Mouse (Mus musculus) embryonic facial prominence, embryonic 13.5 days (tissue): Measurements from ENCODE around the gene Nrbp1. TPM values are rescaled to one million over a fixed set of nuclear protein-coding genes. Genes with fewer than 3 reads are reported as not detected.
A peak's percentile ranks its signal among the peaks of the same experiment; 100 is the strongest.

Experiments used
- ATAC-seq: fragments of 200-750 bp; cut with Nextera tagmentation; 2 replicates; pipeline ENCODE4 v1.8.0; 2017; ENCODE audit warnings: low read depth; ENCODE audit not compliant: insufficient number of reproducible peaks, insufficient read depth, low FRiP score, low TSS enrichment
- H3K27ac ChIP-seq: fragments of 300-500 bp; sonication (generic); 2 replicates; pipeline ENCODE4 v1.5.1; 2015; ENCODE audit warnings: moderate library complexity, mild to moderate bottlenecking, inconsistent platforms
- H3K27me3 ChIP-seq: fragments of 300-500 bp; sonication (generic); 2 replicates; pipeline ENCODE4 v1.6.1; 2015; ENCODE audit warnings: mild to moderate bottlenecking, inconsistent platforms
- H3K36me3 ChIP-seq: fragments of 300-500 bp; sonication (generic); 2 replicates; pipeline ENCODE4 v1.6.1; 2015; ENCODE audit warnings: mild to moderate bottlenecking, inconsistent platforms
- H3K4me1 ChIP-seq: fragments of 300-500 bp; sonication (generic); 2 replicates; pipeline ENCODE4 v1.6.1; 2015; ENCODE audit warnings: inconsistent platforms
- H3K4me2 ChIP-seq: fragments of 300-500 bp; sonication (generic); 2 replicates; pipeline ENCODE4 v1.6.1; 2015; ENCODE audit warnings: moderate library complexity, mild to moderate bottlenecking, inconsistent platforms
- H3K4me3 ChIP-seq: fragments of 300-500 bp; sonication (generic); 2 replicates; pipeline ENCODE4 v1.5.1; 2015; ENCODE audit warnings: mild to moderate bottlenecking, inconsistent platforms
- H3K9ac ChIP-seq: fragments of 300-500 bp; sonication (generic); 2 replicates; pipeline ENCODE4 v1.6.1; 2015; ENCODE audit warnings: mild to moderate bottlenecking, inconsistent platforms
- H3K9me3 ChIP-seq: fragments of 300-500 bp; sonication (generic); 2 replicates; pipeline ENCODE4 v1.6.1; 2016; ENCODE audit warnings: inconsistent platforms
- WGBS: fragments of 180-500 bp; shearing (Covaris S2); methylation state at CpG from one replicate; pipeline ENCODE4 v1.1.7; 2015; ENCODE audit warnings: mixed read lengths; 5-methylcytosine and 5-hydroxymethylcytosine counted together
- polyA plus RNA-seq: library from polyadenylated mRNA; unstranded; fragments of >200 nt; fragmentation: Nextera tagmentation; extraction: Ambion mirVana; gene quantifications from 2 replicates; pipeline ENCODE4 v1.2.1, GENCODE M21; 2015

The Nrbp1 gene
- polyA plus RNA-seq, 1 experiment from 2014 or later: 161 TPM

- H3K9ac ChIP-seq: no peak overlapping the region
- H3K4me3 ChIP-seq: no peak overlapping the region
- no peaks in the 10 kb centered on the region for H3K9me3 ChIP-seq
- ATAC-seq: no peak
- no peak overlapping the region for H3K27ac ChIP-seq
- peaks cover 23% of the 10 kb centered on the region for H3K4me1 ChIP-seq
- H3K27me3 ChIP-seq: no peaks in the 10 kb centered on the region
- peaks cover 49% of the 10 kb centered on the region for H3K36me3 ChIP-seq
- 82% methylated on average over 4 of the region's 4 CpGs for whole genome bisulfite sequencing
- no peak overlapping the region for H3K4me2 ChIP-seq
These were observed 47.6 kb downstream of the Nrbp1 start for GRCm38 (mm10) chr5:31288225-31288624.

- H3K9ac ChIP-seq: no peak overlapping the region
- no peak overlapping the region for H3K27ac ChIP-seq
- H3K4me3 ChIP-seq: no peak overlapping the region
- WGBS: 78% methylated on average over 3 of the region's 3 CpGs
- peaks cover 49% of the 10 kb centered on the region for H3K36me3 ChIP-seq
- H3K27me3 ChIP-seq: no peaks in the 10 kb centered on the region
- no peak overlapping the region for H3K4me2 ChIP-seq
- H3K9me3 ChIP-seq: no peaks in the 10 kb centered on the region
- ATAC-seq: no peak
- H3K4me1 ChIP-seq: peaks cover 23% of the 10 kb centered on the region
These were observed 48.0 kb downstream of the Nrbp1 start for GRCm38 (mm10) chr5:31288655-31289054.

DNA sequence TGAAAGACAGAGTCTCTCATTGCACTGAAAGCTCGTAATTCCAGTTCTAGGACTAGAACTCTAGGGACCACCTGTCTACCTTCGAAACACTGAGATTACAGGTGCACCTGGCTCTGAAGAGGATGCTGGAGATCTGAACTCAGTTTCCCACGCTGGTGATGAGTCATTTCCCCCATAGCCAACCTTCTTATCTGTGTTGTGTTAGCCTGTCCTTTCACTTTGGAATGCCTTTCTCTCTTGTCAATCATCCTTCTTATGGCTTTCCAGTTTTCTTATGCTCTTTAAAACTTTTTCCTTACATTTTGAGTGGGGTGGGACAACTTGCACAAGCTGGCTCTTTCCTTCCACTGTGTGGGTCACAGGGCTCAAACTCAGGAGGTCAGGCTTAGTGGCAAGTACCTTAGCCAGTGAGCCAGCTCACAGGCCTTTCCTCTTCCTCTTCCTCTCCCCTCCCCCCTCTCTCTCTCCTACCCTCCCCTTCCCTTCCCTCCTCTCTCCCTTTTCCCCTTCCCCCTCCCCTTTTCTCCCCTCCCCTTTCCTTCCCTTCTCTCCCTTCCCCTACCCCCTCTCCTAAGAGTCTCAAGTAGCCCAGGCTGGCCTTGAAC, 49.1 kb downstream of the Nrbp1 start:
- no peaks in the 10 kb centered on the region for H3K27me3 ChIP-seq
- peaks cover 45% of the 10 kb centered on the region for H3K36me3 ChIP-seq
- H3K27ac ChIP-seq: no peak overlapping the region
- peak overlapping the region; percentile 73; the same call in 1 of the 2 replicates for H3K9ac ChIP-seq
- peaks cover 34% of the 10 kb centered on the region for H3K4me1 ChIP-seq
- H3K4me2 ChIP-seq: peak overlapping the region; percentile 69
- no peaks in the 10 kb centered on the region for H3K9me3 ChIP-seq
- WGBS: 80% methylated on average over 3 of the region's 3 CpGs
- H3K4me3 ChIP-seq: peak overlapping the region; percentile 50
- ATAC-seq: no peak

DNA sequence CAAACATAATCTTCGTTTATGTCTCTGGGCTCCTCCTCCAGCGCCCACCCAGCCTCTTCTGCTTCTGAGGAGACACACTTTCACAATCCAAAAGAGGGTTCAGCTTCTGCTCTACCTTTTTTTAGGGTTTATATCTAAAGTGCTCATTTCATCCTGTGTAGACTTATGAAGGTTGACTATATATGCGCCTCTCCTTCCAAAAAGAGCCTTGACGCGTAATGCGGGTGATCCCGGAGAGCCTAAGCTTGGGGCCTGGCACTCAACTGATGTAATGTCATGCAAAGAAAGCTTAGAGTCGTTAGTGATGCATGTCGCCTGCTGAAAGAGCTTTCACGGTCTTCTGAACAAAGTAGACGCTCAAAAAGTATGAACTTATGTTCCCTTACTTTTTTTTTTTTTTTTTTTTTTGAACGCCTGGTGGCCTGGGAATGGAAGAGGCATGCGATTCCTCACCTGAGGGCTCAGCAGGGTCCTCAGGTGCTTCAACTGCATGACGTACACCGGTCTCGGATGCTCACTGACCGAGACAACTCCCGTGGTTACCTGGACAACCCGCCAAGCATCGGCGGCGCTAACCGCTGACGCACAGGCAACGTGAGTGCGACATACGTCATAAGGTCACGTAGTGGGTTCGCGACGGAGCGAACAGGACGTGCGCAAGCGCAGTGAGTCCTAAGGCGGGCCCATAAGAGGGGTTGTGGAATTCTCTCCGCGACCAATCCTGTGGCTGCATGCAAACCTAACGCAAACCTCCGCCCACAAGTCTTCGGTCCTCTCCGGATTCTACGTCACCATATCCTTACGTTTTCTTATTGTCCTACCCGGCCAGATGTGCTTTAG, 50.1 kb downstream of the Nrbp1 start, which contains the start of gene Ift172:
Gene Ift172, minus strand, starts transcription at position 596 of the 840 bp plus-strand sequence.
- Histone ChIP-seq H3K27ac (peak within 1 kb of the TSS; percentile 89), H3K9me3 (no peaks in the 10 kb centered on the region), H3K9ac (peak within 1 kb of the TSS; percentile 73), H3K4me2 (peak within 1 kb of the TSS; percentile 69), H3K36me3 (peaks cover 34% of the 10 kb centered on the region), H3K4me1 (peaks cover 38% of the 10 kb centered on the region), H3K4me3 (peak within 1 kb of the TSS; percentile 50), H3K27me3 (no peaks in the 10 kb centered on the region)
- WGBS: 2% methylated on average over 45 of the region's 45 CpGs
- ATAC-seq: peak; percentile 90

DNA sequence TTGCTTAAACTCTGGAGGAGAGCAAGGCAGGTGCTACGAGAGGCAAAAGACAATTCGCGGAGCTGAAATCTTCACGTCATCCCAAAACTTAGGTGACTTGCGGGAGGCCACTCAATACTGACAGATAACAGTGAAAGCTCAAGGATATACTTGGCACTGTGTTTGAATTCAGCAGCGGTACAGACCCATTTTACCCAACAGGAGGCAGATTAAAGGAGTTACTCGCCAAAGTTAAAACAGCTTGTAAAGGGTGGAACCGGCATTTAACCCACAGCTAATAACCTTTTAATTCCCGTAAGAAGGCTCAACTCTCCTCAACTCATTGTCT, 50.7 kb downstream of the Nrbp1 start:
- H3K9ac ChIP-seq: peak overlapping the region; percentile 62
- peak overlapping the region; percentile 89 for H3K27ac ChIP-seq
- H3K4me2 ChIP-seq: peak overlapping the region; percentile 69
- no peaks in the 10 kb centered on the region for H3K27me3 ChIP-seq
- 3% methylated on average over 9 of the region's 9 CpGs for WGBS
- peaks cover 38% of the 10 kb centered on the region for H3K4me1 ChIP-seq
- H3K36me3 ChIP-seq: peaks cover 29% of the 10 kb centered on the region
- H3K4me3 ChIP-seq: peak overlapping the region; percentile 50
- no peak for ATAC-seq
- no peaks in the 10 kb centered on the region for H3K9me3 ChIP-seq

DNA sequence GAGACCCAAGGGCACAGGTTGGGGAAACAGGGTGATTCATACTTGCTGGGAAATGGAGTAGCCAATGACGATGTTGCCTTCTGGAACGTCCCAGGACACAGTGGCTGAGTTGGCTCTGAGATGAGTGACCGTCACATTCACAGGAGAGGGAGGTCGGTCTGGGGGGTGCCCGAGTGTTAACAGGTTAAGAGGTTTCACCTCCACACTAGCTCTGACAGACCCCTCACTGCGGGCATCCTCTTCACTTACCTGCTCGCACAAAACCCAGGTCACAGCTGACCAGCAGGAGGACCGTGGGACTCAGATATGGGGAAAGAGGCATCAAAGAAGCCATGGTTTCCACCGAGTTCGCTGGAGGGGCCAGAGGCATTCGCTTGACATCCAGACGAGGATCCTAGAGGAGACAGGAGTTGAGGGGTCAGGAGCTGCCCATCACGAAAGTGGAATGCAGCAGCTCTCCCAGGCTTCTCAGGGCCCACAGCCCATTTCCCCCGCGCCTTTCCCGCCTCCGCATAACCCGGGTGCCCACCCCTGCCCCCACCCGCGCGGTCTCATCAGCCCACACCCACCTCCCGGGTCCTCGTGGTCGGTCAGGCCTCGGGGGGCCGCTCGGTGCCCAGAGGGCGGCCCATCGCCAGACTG, 54.4 kb downstream of the Nrbp1 start:
- peak overlapping the region; percentile 68 for H3K27ac ChIP-seq
- H3K9ac ChIP-seq: peak overlapping the region; percentile 98
- peaks cover 20% of the 10 kb centered on the region for H3K36me3 ChIP-seq
- H3K27me3 ChIP-seq: 0 out of 2 replicates have a peak, but pooled peaks cover 3% of the 10 kb centered on the region
- peaks cover 33% of the 10 kb centered on the region for H3K4me1 ChIP-seq
- ATAC-seq: peak; percentile 29; the same call in 1 of the 2 replicates
- H3K4me3 ChIP-seq: peak overlapping the region; percentile 98
- no peaks in the 10 kb centered on the region for H3K9me3 ChIP-seq
- H3K4me2 ChIP-seq: peak overlapping the region; percentile 87
- 3% methylated on average over 29 of the region's 29 CpGs for WGBS

DNA sequence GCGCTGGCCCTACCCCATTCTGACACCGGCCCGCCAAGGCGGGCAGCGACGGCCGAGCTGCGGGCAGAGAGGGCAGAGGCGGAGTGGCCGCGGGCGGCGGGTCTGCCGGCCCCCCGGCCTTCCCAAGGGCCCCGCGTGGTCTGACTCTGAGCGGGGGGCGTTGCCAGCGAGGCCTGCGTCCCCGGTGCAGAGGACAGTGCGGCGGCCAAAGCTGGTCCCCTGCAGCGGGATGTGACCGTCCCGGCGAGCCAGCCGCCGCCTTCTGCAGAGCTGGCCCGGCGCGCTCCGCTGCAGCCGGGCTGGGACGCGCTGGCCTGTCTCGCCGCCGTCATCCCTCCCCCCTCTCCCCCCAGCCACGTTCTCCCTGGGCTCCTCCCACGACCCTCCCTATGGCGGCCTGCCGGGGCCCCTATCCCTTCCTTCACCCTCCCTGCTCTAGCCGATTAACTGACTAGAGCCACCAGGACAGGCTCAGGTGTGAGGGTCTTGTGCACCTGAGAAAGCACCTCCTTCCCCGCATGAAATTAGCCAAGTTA, 55.0 kb downstream of the Nrbp1 start, which contains the start of gene Fndc4:
Gene Fndc4, minus strand, starts transcription at position 475 of the 536 bp plus-strand sequence.
- peaks cover 30% of the 10 kb centered on the region for H3K4me1 ChIP-seq
- H3K36me3 ChIP-seq: peaks cover 20% of the 10 kb centered on the region
- H3K9me3 ChIP-seq: no peaks in the 10 kb centered on the region
- WGBS: 1% methylated on average over 46 of the region's 46 CpGs
- peak within 1 kb of the TSS; percentile 98 for H3K4me3 ChIP-seq
- H3K27me3 ChIP-seq: 0 out of 2 replicates have a peak, but pooled peaks cover 3% of the 10 kb centered on the region
- H3K4me2 ChIP-seq: peak within 1 kb of the TSS; percentile 87
- H3K27ac ChIP-seq: peak within 1 kb of the TSS; percentile 68
- H3K9ac ChIP-seq: peak within 1 kb of the TSS; percentile 98
- ATAC-seq: peak; percentile 75; the same call in 1 of the 2 replicates

DNA sequence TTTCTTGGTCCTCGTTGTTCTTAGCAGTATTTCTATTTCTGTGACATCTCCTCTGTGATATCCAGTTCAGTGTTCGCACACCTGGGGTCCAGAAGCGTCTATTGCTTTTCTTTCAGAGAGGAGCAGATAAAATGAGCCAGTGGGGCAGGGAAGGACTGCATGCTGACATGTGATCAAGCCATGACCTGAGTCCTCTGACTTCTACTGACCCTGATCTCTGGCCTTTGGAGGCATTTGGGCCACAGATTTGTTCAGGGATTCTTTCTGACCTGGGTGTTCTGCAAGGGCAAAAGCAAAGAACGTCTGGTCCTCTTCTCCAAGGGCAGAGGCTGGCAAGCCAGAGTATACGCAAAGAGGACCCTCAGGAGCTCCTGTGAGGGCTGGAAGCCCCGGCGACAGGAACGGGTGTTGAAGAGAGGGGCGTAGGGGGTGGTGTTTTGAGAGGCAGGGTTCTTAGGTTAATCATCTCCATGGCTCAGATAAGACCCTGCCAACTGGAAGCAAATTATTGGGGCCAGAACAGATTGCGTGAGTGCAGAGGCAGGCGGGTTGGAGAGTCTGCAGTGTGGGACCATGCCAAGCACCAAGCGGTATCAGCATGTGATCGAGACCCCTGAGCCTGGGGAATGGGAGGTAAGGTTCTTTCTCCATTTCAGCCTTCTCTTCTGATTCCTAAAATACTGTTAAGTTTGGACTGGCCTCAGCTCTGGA, 56.5 kb downstream of the Nrbp1 start, which contains the start of gene Gckr:
Gene Gckr, plus strand, starts transcription at position 397 of the 711 bp plus-strand sequence.
- no peak for ATAC-seq
- Histone ChIP-seq H3K4me2 (peak within 1 kb of the TSS; percentile 87), H3K27me3 (0 out of 2 replicates have a peak, but pooled peaks cover 3% of the 10 kb centered on the region), H3K4me1 (peaks cover 22% of the 10 kb centered on the region), H3K9ac (no peak within 1 kb of the TSS), H3K27ac (no peak within 1 kb of the TSS), H3K4me3 (peak within 1 kb of the TSS; percentile 98; the same call in 1 of the 2 replicates), H3K36me3 (peaks cover 20% of the 10 kb centered on the region), H3K9me3 (no peaks in the 10 kb centered on the region)
- 77% methylated on average over 13 of the region's 13 CpGs for WGBS

DNA sequence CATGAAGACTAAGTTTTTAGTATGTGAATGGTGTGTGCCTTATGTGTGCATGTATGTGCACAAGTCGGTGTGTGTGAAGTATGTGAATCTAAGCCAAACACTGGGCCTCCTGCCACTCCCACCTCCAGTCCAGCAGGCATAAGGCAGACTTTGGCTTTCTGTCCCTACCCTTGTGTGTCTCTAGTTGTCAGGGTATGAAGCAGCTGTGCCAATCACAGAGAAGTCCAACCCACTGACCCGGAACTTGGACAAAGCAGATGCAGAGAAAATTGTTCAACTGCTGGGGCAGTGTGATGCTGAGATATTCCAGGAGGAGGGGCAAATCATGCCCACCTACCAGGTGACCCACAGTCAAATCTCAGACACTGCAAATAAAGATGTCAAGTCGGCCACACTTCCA, 57.3 kb downstream of the Nrbp1 start:
- peaks cover 13% of the 10 kb centered on the region for H3K36me3 ChIP-seq
- H3K4me1 ChIP-seq: peaks cover 16% of the 10 kb centered on the region
- H3K4me2 ChIP-seq: no peak overlapping the region
- no peak overlapping the region for H3K4me3 ChIP-seq
- no peak for ATAC-seq
- WGBS: 79% methylated on average over 3 of the region's 3 CpGs
- no peaks in the 10 kb centered on the region for H3K9me3 ChIP-seq
- 0 out of 2 replicates have a peak, but pooled peaks cover 3% of the 10 kb centered on the region for H3K27me3 ChIP-seq
- H3K27ac ChIP-seq: no peak overlapping the region
- no peak overlapping the region for H3K9ac ChIP-seq

GRCm38 (mm10) chr5:31298486-31298885, 57.8 kb downstream of the Nrbp1 start:
- 49% methylated on average over 2 of the region's 2 CpGs for WGBS
- H3K27me3 ChIP-seq: 0 out of 2 replicates have a peak, but pooled peaks cover 3% of the 10 kb centered on the region
- ATAC-seq: no peak
- no peak overlapping the region for H3K9ac ChIP-seq
- peaks cover 8% of the 10 kb centered on the region for H3K36me3 ChIP-seq
- H3K9me3 ChIP-seq: no peaks in the 10 kb centered on the region
- H3K27ac ChIP-seq: no peak overlapping the region
- no peak overlapping the region for H3K4me3 ChIP-seq
- peaks cover 16% of the 10 kb centered on the region for H3K4me1 ChIP-seq
- H3K4me2 ChIP-seq: no peak overlapping the region
